ENCODE assay signal across 8 mouse cellular contexts in genomic region chr5:113854494-113854893, GRCm38 (mm10). TPM values are rescaled to one million over a fixed set of nuclear protein-coding genes. Genes with fewer than 3 reads are reported as not detected.
DNase-seq lines count a peak whose midpoint lies in the region; ATAC-seq and TF ChIP-seq lines count a peak whose summit lies in the region.
"Had no signal": no experiment of that assay in that cellular context is flagged by ENCODE, and none has a peak within 500 bp of the region (broad histone marks: within the 10 kb centered on the region; RNA-seq: fewer than 3 reads in every experiment).

No protein-coding gene starts in this region.

- H3K79me2 ChIP-seq in MEL (ENCODE audit: control insufficient read depth, insufficient read depth, low read length, poor library complexity) = no peaks in the 10 kb centered on the region

- DNase-seq in MEL (ENCODE audit: low read depth, low spot score) = peak; percentile 71
- peak; percentile 91 for DNase-seq in brain, adult 2 months (ENCODE audit: low read depth, low spot score)
- DNase-seq in heart, postnatal 10 days = peak; percentile 91 to 96
- DNase-seq in layer of hippocampus, postnatal 25 days (ENCODE audit: extremely low spot score in 1 of 2, low spot score in 1 of 2) = peak; percentile 83 to 94
- peak; percentile 82 for DNase-seq in mesoderm, embryonic 11.5 days (ENCODE audit: low read depth, low spot score)
- peak; percentile 88 for DNase-seq in right cerebral cortex, postnatal 4 days

- no peak for TF ChIP-seq EP300 in MEL (IDR thresholded peaks at IDR 0.05; ENCODE audit: low read depth in 1 of 2, low read length in 2 of 2)

- no peak overlapping the region for H3K27ac ChIP-seq in MEL (ENCODE audit: control insufficient read depth, low read depth, low read length)
- H3K27ac ChIP-seq: limb, embryonic 13.5 days had no signal

- no peaks in the 10 kb centered on the region for H3K27me3 ChIP-seq in MEL (ENCODE audit: control insufficient read depth in 1 of 2, insufficient read depth in 2 of 2, low read length in 2 of 2)
- H3K27me3 ChIP-seq: limb, embryonic 13.5 days had no signal

- ATAC-seq in erythroid progenitor cell, adult 5-6 weeks (replicated peaks; ENCODE audit: low FRiP score, poor library complexity, severe bottlenecking) = peak; percentile 76

- H3K36me3 ChIP-seq in MEL (ENCODE audit: control insufficient read depth in 1 of 2, insufficient read depth in 2 of 2, low read length in 2 of 2) = peaks cover 0 to 4% of the 10 kb centered on the region in 2 experiments; a peak in 2 of 4 replicates

- peak; percentile 78 to 88 (median 84) for TF ChIP-seq CTCF in MEL (IDR thresholded peaks at IDR 0.05 in 2 of 3, conservative IDR thresholded peaks at IDR 0.05 in 1 of 3; ENCODE audit: control insufficient read depth in 1 of 3, insufficient read depth in 1 of 3, low read depth in 2 of 3, low read length in 3 of 3, poor library complexity in 1 of 3, severe bottlenecking in 1 of 3)

- no peak overlapping the region for H3K9ac ChIP-seq in MEL (ENCODE audit: control insufficient read depth, low read depth, low read length, poor library complexity, severe bottlenecking)
- H3K9ac ChIP-seq: limb, embryonic 13.5 days had no signal

- TF ChIP-seq RAD21 in MEL (IDR thresholded peaks at IDR 0.05; ENCODE audit: low read depth, low read length) = peak; percentile 64

- H3K4me1 ChIP-seq in MEL (ENCODE audit: control insufficient read depth in 1 of 2, insufficient read depth in 2 of 2, low read length in 2 of 2) = no peaks in the 10 kb centered on the region

- H3K4me3 ChIP-seq in MEL (ENCODE audit: control insufficient read depth in 1 of 2, insufficient read depth in 1 of 2, low read depth in 2 of 2, low read length in 2 of 2) = no peak overlapping the region
- H3K4me3 ChIP-seq: limb, embryonic 13.5 days had no signal

- intact Hi-C loops in heart, postnatal 10 days (cut with DNase I) = loop anchor here (1.0 to 10.0 kb wide), 4 partner anchors 54 to 270 kb away; partner anchors contain the start of genes Alkbh2 and Coro1c

- no peak for TF ChIP-seq POLR2A in MEL (IDR thresholded peaks at IDR 0.05; ENCODE audit: control insufficient read depth in 1 of 2, insufficient read depth in 1 of 2, low read depth in 1 of 2, low read length in 2 of 2, poor library complexity in 1 of 2)

- no peaks in the 10 kb centered on the region for H3K9me3 ChIP-seq in MEL (replicated peaks; ENCODE audit: insufficient read depth, low read length)
- H3K9me3 ChIP-seq: limb, embryonic 13.5 days had no signal

TF ChIP-seq in MEL, 35 proteins besides CTCF, POLR2A, EP300 and RAD21:
- TF ChIP-seq SMC3 (IDR thresholded peaks at IDR 0.05; ENCODE audit: low read depth, low read length) = peak; percentile 78
- TF ChIP-seq ZMIZ1 (IDR thresholded peaks at IDR 0.05; ENCODE audit: low read depth, low read length) = no peak
- no peak for TF ChIP-seq MAZ (IDR thresholded peaks at IDR 0.05; ENCODE audit: low read depth, low read length)
- peak; percentile 65 for TF ChIP-seq ZC3H11A (IDR thresholded peaks at IDR 0.05; ENCODE audit: low read depth, low read length)

RNA-seq across cellular contexts. Expression of gene Selplg, which starts 22.1 kb away (rescaled TPM):
- total RNA-seq in MEL (2012; rRNA removed) = 24.2 and 29.1 TPM in 2 replicates
- 10 to 100 TPM in 1 of 2 experiments, not detected in 1; 48.2 TPM for polyA plus RNA-seq in MEL (2012; ENCODE audit: insufficient read depth in 1 of 2, insufficient read length in 2 of 2, low read depth in 1 of 2, low replicate concordance in 2 of 2, missing spikeins in 1 of 2)
- 81.1 and 83.0 TPM in 2 replicates for total RNA-seq in erythroid progenitor cell, adult 5-6 weeks (2015; ENCODE audit: low replicate concordance)
- total RNA-seq in erythroid progenitor cell, adult 5-6 weeks (2017; ENCODE audit: low replicate concordance) = 26.7 and 29.5 TPM in 2 replicates
- total RNA-seq in heart, postnatal 10 days (2021) = 1 to 10 TPM; 2.0 to 2.1 TPM
- 10 to 100 TPM; 29.3 to 33.5 TPM for total RNA-seq in layer of hippocampus, postnatal 25 days (2021)

RNA-seq across cellular contexts. Expression of gene Coro1c, which starts 54.1 kb away (rescaled TPM):
- 103 TPM in 2 replicates for total RNA-seq in MEL (2012; rRNA removed)
- polyA plus RNA-seq in MEL (2012; ENCODE audit: insufficient read depth in 1 of 2, insufficient read length in 2 of 2, low read depth in 1 of 2, low replicate concordance in 2 of 2, missing spikeins in 1 of 2) = 100 to 1,000 TPM in 1 of 2 experiments, 10 to 100 TPM in 1; 77.3 to 158 TPM
- total RNA-seq in erythroid progenitor cell, adult 5-6 weeks (2015; ENCODE audit: low replicate concordance) = 32.7 and 52.3 TPM in 2 replicates
- total RNA-seq in erythroid progenitor cell, adult 5-6 weeks (2017; ENCODE audit: low replicate concordance) = 43.4 and 52.9 TPM in 2 replicates
- 10 to 100 TPM; 73.1 to 76.1 TPM for total RNA-seq in heart, postnatal 10 days (2021)
- total RNA-seq in layer of hippocampus, postnatal 25 days (2021) = 10 to 100 TPM; 82.7 to 91.6 TPM

RNA-seq across cellular contexts. Expression of gene Tmem119, which starts 54.2 kb away (rescaled TPM):
- not detected in 2 replicates for total RNA-seq in MEL (2012; rRNA removed)
- polyA plus RNA-seq in MEL (2012; ENCODE audit: insufficient read depth in 1 of 2, insufficient read length in 2 of 2, low read depth in 1 of 2, low replicate concordance in 2 of 2, missing spikeins in 1 of 2) = under 1 TPM in 1 of 2 experiments, not detected in 1; 0.13 TPM
- 2.9 TPM in 1 of 2 replicates, not detected in the other for total RNA-seq in erythroid progenitor cell, adult 5-6 weeks (2015; ENCODE audit: low replicate concordance)
- total RNA-seq in erythroid progenitor cell, adult 5-6 weeks (2017; ENCODE audit: low replicate concordance) = 3.0 TPM in 1 of 2 replicates, not detected in the other
- 10 to 100 TPM; 14.6 to 18.5 TPM for total RNA-seq in heart, postnatal 10 days (2021)
- 10 to 100 TPM; 18.4 to 23.9 TPM for total RNA-seq in layer of hippocampus, postnatal 25 days (2021)
